Comparison of ENCODE assay signal across 14 mouse cellular contexts in the genomic region with DNA sequence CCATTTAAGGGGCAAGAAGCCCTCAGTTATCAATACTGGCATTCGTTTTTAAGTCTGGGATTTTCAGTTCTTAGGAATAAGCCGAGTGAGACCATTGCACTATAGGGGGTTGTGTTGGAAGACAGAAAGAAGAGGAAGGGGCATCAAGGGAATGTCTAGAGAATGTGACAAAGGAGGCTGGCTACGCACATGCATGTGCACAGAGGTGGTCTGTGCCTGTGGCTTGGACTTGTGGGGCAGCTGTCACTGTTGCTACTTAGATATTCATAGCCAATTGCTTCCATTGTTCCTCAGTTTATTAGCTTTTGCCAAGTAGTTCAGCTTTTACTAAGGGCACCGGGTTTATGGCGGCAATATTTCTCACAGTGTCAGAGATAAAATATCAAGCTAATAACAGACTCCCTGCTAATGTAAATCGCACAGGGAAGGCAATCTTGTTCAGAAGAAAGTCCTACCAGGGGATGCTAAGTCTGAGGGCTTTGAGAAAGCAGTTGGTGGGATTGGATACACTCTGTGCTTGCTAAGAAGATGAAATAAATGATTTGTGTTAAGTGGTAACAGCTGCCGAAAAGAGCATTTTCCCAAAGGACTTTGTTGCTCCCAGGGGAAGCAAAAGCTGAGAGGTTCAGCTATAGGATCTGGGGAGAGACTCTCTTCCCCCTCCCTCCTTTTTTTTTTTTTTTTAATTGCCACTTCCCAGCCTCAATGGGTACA.
DNase-seq lines count a peak whose midpoint lies in the region; ATAC-seq and TF ChIP-seq lines count a peak whose summit lies in the region.
"Had no signal": no experiment of that assay in that cellular context is flagged by ENCODE, and none has a peak within 500 bp of the region (broad histone marks: within the 10 kb centered on the region; RNA-seq: fewer than 3 reads in every experiment).

No protein-coding gene starts in this region.

- H3K36me3 ChIP-seq in neural tube, embryonic 11.5 days (ENCODE audit: control insufficient read depth, insufficient read depth, low read length) = no peaks in the 10 kb centered on the region
- no peaks in the 10 kb centered on the region for H3K36me3 ChIP-seq in hindbrain, embryonic 12.5 days
- H3K36me3 ChIP-seq in midbrain, embryonic 15.5 days (replicated peaks) = no peaks in the 10 kb centered on the region
- H3K36me3 ChIP-seq in kidney, adult 2 months (ENCODE audit: control insufficient read depth, insufficient read depth, low read length) = no peaks in the 10 kb centered on the region

- whole genome bisulfite sequencing in neural tube, embryonic 11.5 days = 36% methylated on average over 7 of the region's 7 CpGs
- WGBS in hindbrain, embryonic 12.5 days = 37% methylated on average over 7 of the region's 7 CpGs
- 38% methylated on average over 7 of the region's 7 CpGs for WGBS in midbrain, embryonic 15.5 days
- 50% methylated on average over 7 of the region's 7 CpGs for WGBS in kidney, adult 2 months

- H3K27me3 ChIP-seq in neural tube, embryonic 11.5 days (ENCODE audit: control insufficient read depth, insufficient read depth, low read length) = no peaks in the 10 kb centered on the region
- H3K27me3 ChIP-seq in hindbrain, embryonic 12.5 days = no peaks in the 10 kb centered on the region
- H3K27me3 ChIP-seq in midbrain, embryonic 15.5 days (replicated peaks) = no peaks in the 10 kb centered on the region
- no peaks in the 10 kb centered on the region for H3K27me3 ChIP-seq in kidney, adult 2 months (replicated peaks; ENCODE audit: control insufficient read depth, insufficient read depth, low read length)

- DNase-seq in neural tube, embryonic 11.5 days (ENCODE audit: low spot score) = peak; percentile 17
- no peak for DNase-seq in neural tube, embryonic 10.5 days (ENCODE audit: extremely low spot score, low spot score)
- no peak for DNase-seq in kidney, adult 2 months
- no peak for DNase-seq in kidney, adult 9 months
- DNase-seq: cerebellum, adult 11-12 months; gastrocnemius, postnatal 25 days; kidney, postnatal 25 days; right cerebral cortex, postnatal 4 days; thymus, adult 2 months had no signal

- H3K9me3 ChIP-seq in neural tube, embryonic 11.5 days (ENCODE audit: control insufficient read depth, low read length) = no peaks in the 10 kb centered on the region
- H3K9me3 ChIP-seq in hindbrain, embryonic 12.5 days (replicated peaks) = no peaks in the 10 kb centered on the region
- H3K9me3 ChIP-seq in midbrain, embryonic 15.5 days = no peaks in the 10 kb centered on the region

- H3K4me3 ChIP-seq in neural tube, embryonic 11.5 days (ENCODE audit: low read depth, low read length) = no peak overlapping the region
- H3K4me3 ChIP-seq in hindbrain, embryonic 12.5 days = no peak overlapping the region
- H3K4me3 ChIP-seq in midbrain, embryonic 15.5 days = no peak overlapping the region
- H3K4me3 ChIP-seq in kidney, adult 2 months (ENCODE audit: insufficient read depth, low read depth, low read length) = no peak overlapping the region

- peak; percentile 83 for ATAC-seq in neural tube, embryonic 11.5 days (ENCODE audit: insufficient read depth, low FRiP score, low TSS enrichment)
- peak; percentile 62 for ATAC-seq in hindbrain, embryonic 12.5 days (ENCODE audit: low FRiP score)
- 0 out of 2 replicates have a peak, but pooled peaks have one; percentile 50 for ATAC-seq in midbrain, embryonic 15.5 days (replicated peaks)
- no peak for ATAC-seq in granulocyte monocyte progenitor cell, adult 5-6 weeks (replicated peaks; ENCODE audit: poor library complexity, severe bottlenecking)
- ATAC-seq: lung, postnatal 0 days had no signal

- 0 out of 2 replicates have a peak, but pooled peaks cover 4% of the 10 kb centered on the region for H3K4me1 ChIP-seq in neural tube, embryonic 11.5 days (ENCODE audit: control insufficient read depth, insufficient read depth, low read length)
- H3K4me1 ChIP-seq in hindbrain, embryonic 12.5 days = peaks cover 12% of the 10 kb centered on the region
- H3K4me1 ChIP-seq in midbrain, embryonic 15.5 days = peaks cover 10% of the 10 kb centered on the region
- H3K4me1 ChIP-seq in kidney, adult 2 months (ENCODE audit: control insufficient read depth, insufficient read depth, low read length) = no peaks in the 10 kb centered on the region; the same call in 1 of the 2 replicates

- H3K9ac ChIP-seq in neural tube, embryonic 11.5 days (ENCODE audit: low read length) = no peak overlapping the region
- no peak overlapping the region for H3K9ac ChIP-seq in hindbrain, embryonic 12.5 days
- H3K9ac ChIP-seq in midbrain, embryonic 15.5 days = no peak overlapping the region

- no peak for TF ChIP-seq CTCF in kidney, adult 2 months (conservative IDR thresholded peaks at IDR 0.05; ENCODE audit: insufficient read depth, insufficient read length, low read depth, low read length)

- no peak for TF ChIP-seq POLR2A in kidney, adult 2 months (IDR thresholded peaks at IDR 0.05; ENCODE audit: low read depth, low read length)

- H3K27ac ChIP-seq in neural tube, embryonic 11.5 days (ENCODE audit: low read depth, low read length) = peak overlapping the region; percentile 54; the same call in 1 of the 2 replicates
- 0 out of 2 replicates have a peak overlapping the region, but pooled peaks have one; percentile 35 for H3K27ac ChIP-seq in hindbrain, embryonic 12.5 days
- no peak overlapping the region for H3K27ac ChIP-seq in midbrain, embryonic 15.5 days
- H3K27ac ChIP-seq in kidney, adult 2 months (ENCODE audit: insufficient read depth, low read depth, low read length) = no peak overlapping the region

- H3K4me2 ChIP-seq in neural tube, embryonic 11.5 days (ENCODE audit: low read depth) = no peak overlapping the region
- no peak overlapping the region for H3K4me2 ChIP-seq in hindbrain, embryonic 12.5 days (replicated peaks)
- H3K4me2 ChIP-seq in midbrain, embryonic 15.5 days = no peak overlapping the region
- H3K4me2 ChIP-seq: liver, embryonic 11.5 days had no signal

Comparison
In these comparisons a context has a peak if more than half of its experiments do, and no peak if none do; other contexts are left out.
1. H3K27ac ChIP-seq: peak in neural tube, embryonic 11.5 days (single experiment) and hindbrain, embryonic 12.5 days (single experiment); none in midbrain, embryonic 15.5 days (single experiment) and kidney, adult 2 months (single experiment).